Mouse (Mus musculus): ENCODE data around the gene Xaf1.

GRCm38 (mm10) chr11:72349016-72349415 lies 47.6 kb downstream of the Xaf1 start:
- no peak for TF ChIP-seq CTCF (IDR thresholded peaks at IDR 0.05; ENCODE audit: control insufficient read depth, insufficient read depth, insufficient replicate concordance, low read depth, low read length)
- TF ChIP-seq POLR2A (IDR thresholded peaks at IDR 0.05; ENCODE audit: control insufficient read depth, low read depth, low read length), result no peak
